Mouse (Mus musculus): ENCODE measurements around the gene Tcf7l2.

The Tcf7l2 gene

DNA sequence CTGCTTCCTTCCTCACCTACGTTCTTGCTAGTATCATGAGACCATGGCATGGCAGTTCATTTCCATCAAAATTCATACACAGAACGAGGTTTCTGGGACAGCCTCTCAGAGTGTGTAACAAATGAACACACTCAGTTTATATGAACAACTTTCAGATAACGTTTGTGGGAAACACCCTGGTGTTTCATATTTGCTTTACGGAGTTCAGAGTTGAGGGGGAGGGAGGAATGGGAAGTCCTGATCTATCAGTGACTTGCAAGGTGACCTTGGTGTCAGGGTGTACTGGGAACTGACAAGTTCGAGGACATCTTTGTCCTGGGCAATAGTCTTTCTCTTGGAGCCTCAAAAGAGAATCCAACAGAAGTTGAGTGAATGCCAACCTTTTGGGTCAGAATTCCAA lies 197.5 kb downstream of the Tcf7l2 start:
- DNase-seq (ENCODE audit: low spot score in 2 of 2), result no peak

DNA sequence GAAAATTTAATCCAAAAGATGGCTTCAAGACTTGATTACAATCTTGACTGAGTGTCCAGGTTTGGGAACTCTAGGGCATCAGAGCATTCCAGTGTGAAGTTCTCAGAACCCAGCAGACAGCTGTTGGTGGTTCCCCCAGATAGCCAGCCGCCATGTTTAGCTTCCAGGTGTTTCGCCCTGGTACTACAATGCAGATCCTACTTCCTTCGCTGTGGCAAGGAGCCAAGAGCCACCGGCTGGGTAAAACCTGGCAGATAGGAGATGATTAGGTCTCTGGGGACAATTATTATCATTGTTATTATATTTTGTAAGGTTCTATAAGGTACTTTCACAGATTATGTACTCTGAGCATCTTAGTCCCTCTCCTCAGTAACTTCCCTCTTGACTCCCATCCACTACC lies 198.1 kb downstream of the Tcf7l2 start:
- no peak for DNase-seq (ENCODE audit: low spot score in 2 of 2)

DNA sequence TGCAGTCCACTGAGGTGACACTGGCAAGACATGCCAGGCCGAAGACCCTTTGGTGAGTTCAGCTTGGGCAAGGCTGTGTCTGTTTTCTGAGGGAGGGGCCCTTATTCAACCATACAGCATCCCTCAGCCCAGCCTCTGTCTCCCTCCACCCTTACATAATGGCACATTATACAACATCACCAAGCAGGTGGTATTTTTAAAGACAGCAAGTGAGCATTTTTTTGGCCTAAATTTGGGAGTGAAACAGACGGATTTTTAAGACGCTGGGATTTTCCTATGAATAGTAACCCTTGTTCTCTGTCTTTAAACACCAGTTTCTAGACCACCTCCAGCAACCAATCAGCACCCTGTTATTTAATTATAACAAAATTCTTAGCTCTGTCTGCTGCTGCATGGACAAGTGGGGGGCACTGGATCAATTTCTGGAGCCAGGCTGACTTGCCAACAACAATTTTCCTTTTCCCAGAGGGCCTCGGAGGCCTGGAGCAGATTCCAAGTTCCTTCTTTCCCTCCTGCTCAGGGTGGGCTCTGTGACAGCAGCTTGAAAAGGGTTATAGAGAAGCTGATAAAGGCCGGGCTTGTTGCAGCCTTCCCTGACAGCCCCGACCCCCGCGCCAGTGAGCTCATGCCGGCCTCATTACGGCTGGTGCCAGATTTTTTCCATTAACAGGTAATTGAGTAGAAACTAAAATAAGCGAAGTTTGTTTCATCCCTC lies 199.1 kb downstream of the Tcf7l2 start:
- no peak for DNase-seq (ENCODE audit: low spot score in 2 of 2)

DNA sequence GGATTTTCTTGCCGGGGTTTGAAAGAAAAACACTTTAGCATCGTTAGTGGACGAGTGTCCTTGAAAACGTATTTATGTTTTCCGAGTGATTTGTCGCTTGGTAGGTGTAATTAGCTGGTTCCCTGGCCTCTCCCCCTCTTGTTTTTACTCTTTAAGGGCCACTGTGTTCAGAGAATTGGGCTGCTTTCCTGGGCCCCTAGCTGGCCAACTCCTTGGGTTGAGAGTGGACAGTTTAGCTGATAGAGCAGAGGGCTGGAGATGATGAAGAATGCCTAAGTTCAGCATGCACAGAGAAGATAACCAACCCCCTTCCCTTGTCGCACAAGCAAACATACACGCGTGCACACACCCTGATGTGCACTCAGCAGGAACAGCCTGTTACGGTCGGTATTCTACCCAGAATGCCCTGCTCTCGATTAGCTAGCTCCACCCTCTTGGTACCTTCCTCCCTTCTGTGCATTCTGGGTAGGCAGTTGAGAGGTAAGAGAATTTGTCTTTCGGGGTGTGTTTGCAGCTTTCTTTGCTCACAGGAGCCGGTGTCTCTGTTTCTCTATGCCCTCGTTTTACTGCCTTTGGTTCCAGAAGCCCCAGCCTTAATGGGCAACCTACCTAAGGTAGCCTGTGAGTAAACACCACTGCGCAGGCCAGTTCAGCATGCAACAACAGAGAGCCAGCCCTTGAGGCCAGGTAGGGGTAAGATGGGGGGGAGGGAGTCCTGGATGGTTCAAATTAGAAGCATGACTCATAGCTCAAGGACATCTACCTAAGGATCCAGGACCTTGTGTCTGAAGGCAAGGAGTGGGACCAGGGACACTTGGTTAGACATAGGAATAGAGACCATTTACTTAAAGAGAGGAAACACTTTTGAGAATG lies 199.9 kb downstream of the Tcf7l2 start:
- DNase-seq (ENCODE audit: low spot score in 2 of 2), result no peak

DNA sequence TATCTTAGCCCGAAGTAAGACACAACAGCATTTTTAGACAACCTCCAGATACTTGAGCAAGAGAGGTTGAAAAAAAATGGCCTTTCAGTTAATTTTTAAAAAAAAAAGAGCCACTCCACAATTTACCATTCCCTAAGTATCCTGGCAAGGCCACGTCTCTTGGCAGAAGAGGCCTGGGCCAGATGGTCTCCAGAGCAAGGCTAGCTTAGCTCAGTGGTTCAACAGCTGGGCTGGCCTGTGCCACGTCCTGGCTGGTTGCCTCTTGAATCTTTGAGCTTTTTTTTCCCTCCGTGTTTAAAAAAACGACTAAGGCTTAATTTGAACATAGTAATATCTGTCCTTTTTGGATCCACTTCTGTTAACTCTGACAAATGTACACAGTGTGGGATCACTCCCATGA lies 209.8 kb downstream of the Tcf7l2 start:
- DNase-seq (ENCODE audit: low spot score in 2 of 2), result peak; percentile 42 to 75

DNA sequence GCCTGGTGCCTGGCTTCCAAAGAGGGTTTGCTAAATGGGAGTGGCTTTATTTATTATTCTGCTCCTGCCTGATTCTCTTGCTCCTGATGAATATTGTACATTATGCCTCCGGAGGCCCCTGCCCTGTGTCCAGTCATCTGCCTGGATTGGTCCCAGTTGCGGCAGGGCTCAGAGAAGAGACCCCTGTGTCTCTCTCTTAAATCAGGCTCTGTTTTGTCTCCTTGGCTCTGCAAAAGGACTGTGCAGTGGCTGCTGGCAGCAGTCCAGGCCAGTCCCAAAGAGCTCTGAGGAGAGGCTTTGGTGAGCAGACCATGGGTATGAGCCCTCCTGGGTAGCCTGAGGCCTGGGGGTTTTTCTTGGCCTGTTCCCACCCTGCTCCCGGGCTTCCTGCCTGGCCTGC lies 211.6 kb downstream of the Tcf7l2 start:
- DNase-seq (ENCODE audit: low spot score in 2 of 2), result peak; percentile 42 to 57

DNA sequence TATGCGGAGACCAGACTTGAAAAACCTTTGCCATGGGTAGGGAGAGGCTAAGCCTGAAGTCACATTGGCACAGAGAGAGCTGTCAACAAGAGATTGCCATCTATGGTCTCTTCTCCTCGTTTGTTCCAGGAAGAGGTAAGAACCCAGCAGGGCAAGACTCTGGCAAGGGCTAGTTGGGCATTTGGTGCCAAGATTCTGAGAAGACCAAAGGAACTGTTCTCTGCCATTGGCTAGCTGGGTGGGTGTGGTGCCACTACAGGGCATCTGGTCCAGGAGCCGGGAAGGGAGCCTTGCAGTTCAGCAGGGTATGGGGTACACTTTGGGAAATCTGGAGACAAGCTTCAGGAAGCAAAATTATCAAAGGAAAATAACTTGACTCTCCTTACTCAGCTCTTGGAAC lies 213.5 kb downstream of the Tcf7l2 start:
- no peak for DNase-seq (ENCODE audit: low spot score in 2 of 2)

DNA sequence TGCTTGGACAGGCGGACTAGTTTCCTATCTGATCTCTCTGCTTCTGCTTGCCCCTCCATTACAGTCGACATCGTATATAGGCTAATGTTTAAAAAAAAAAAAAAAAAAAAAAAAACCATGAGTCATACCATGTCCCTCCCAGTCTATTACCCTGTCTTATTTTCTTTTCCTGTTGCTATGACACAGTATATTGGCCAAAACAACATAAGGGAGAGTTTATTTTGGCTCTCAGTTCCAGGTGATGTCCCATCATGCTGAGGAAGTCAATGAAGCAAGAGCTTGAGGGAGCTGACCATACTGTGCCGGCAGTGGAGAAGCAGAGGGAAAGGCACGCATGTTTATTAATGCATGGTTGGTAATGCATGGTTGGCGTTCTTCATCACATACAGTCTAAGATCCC lies 215.1 kb downstream of the Tcf7l2 start:
- DNase-seq (ENCODE audit: low spot score in 2 of 2), result no peak

DNA sequence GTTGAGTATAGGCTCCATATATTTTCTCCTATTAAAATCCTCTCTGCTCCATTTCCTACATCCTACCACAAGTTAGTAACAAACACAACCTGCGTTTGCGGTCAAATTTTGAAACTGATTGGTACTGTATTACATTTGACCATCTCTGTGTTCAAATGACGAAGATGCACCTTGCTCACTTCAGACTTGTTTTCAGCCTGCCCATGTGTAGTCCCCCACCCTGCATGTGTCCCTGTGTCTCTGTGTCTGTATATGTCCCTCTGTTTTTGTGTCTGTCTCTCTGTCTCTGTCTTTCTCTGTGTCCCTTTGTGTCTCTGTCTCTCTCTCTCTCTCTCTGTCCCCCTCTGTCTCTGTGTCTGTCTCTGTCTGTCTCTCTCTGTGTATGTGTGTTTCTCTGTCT lies 222.8 kb downstream of the Tcf7l2 start:
- no peak for DNase-seq (ENCODE audit: low spot score in 2 of 2)

DNA sequence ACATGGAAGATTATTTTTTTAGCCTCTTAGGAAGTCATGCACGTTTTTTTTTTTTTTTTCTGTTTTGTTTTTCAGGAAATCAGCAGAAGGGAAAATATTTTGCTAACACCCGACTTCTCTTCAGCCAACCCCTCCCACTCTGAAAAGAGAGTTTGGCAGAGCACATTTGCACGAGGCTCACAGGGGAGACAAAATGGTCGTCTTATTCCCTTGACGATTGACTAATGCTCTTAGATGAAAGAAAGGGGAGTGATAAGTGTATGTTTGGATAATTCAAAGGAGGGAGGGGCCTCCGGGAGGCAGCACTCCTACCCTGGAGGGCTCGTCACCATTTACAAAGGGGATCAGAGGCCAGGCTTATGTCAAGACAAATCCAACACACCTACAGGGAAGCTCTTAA lies 224.4 kb downstream of the Tcf7l2 start:
- no peak for DNase-seq (ENCODE audit: low spot score in 2 of 2)

DNA sequence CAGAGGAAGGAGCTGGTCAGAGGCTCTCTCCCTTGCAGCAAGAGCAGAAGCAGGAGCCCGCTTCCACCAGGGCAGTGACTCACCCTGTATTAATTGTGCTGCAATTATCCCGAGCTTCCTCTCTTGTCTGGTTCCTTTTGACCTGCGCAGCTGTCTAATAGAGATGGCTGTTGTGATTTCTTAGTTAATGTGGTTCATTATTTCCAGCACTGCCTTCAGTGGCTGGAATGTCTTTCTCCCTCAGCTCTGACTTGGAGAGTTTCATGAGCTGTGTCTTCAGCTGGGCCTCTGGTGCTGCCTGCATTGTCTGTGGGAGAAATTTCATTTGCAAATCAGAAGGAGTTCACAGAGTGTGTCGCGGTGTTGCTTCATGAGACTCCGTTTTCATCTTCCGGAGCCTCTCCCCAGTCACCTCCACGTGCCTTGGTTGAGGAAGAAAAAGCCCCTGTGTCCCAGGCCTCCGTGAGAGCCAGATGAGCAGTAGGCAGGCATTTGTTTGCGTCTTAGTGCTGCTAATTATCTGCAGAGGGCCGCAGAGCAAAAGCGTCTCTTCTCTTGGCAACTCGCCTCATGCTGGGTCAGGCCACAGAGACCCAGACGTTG lies 228.4 kb downstream of the Tcf7l2 start:
- DNase-seq (ENCODE audit: low spot score in 2 of 2), result no peak

DNA sequence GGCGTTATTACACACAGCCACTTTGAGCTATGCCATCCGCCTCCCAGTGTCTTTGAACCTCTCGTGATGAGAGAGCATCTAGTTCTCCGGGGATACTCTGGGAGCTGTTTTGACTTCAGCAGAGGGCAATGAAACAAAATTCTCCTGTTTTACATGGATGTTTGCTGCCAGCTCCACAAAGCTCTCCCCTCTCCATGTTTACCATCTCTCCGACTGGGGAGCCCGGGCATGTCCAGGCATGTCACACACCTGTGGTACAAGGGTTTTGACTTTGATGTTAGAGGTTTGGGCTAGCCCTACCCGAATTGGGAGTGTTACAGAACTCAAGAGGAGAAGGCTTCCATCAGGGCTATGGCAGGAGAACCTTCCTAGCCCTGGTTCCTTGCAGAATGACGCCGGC lies 234.5 kb downstream of the Tcf7l2 start:
- no peak for DNase-seq (ENCODE audit: low spot score in 2 of 2)
